Mouse (Mus musculus): ENCODE data around the gene Atp6v1e2.

- TF ChIP-seq CTCF (IDR thresholded peaks at IDR 0.05; ENCODE audit: low read depth, low read length) = no peak
- TF ChIP-seq GATA1 (IDR thresholded peaks at IDR 0.05; ENCODE audit: borderline replicate concordance, low read length) = no peak
Observed at GRCm38 (mm10) chr17:86932896-86933295, 14.8 kb downstream of the Atp6v1e2 start.

Measured in G1E (cell line).